Mouse (Mus musculus) inflammation-experienced regulatory T-cells (primary cell): ENCODE results near the gene Ubfd1. TPM values are rescaled to one million over a fixed set of nuclear protein-coding genes. Genes with fewer than 3 reads are reported as not detected.

Experiments used
- polyA plus RNA-seq, 2 experiments: library from polyadenylated mRNA; unstranded; fragments of 100-300 nt; shearing (Covaris generic); gene quantifications; one replicate each; pipeline ENCODE4 v1.2.1; 2017

Ubfd1 gene
- 10 to 100 TPM; 42.5 to 54.1 TPM for polyA plus RNA-seq

GRCm38 (mm10) chr7:122066945-122067516 lies at the start of gene Ubfd1, which contains the start of gene Ears2:
Gene Ubfd1 (plus strand): TSS chr7:122067175.
Gene Ears2 (minus strand): TSS chr7:122067263.

GRCm38 (mm10) chr7:122020667-122021354 lies 46.2 kb upstream of the Ubfd1 start, which contains the start of gene Gga2:
Gene Gga2 (minus strand): TSS chr7:122021222.

GRCm38 (mm10) chr7:122101747-122102244 lies 34.8 kb downstream of the Ubfd1 start, which contains the start of gene Ndufab1:
Gene Ndufab1 (minus strand): TSS chr7:122101886.

Other genes starting within 250 kb of the Ubfd1 start
- gene Scnn1b, start 202.1 kb upstream of the Ubfd1 start, polyA plus RNA-seq = under 1 TPM; 0.22 to 0.25 TPM
- 10 to 100 TPM; 13.8 to 17.7 TPM for gene Cog7, start 85.5 kb upstream of the Ubfd1 start, polyA plus RNA-seq
- 10 to 100 TPM in 1 of 2 experiments, 1 to 10 TPM in 1; 7.8 to 14.7 TPM for gene Gga2, start 46.0 kb upstream of the Ubfd1 start, polyA plus RNA-seq
- gene Ears2, start 88 bp downstream of the Ubfd1 start, polyA plus RNA-seq = 10 to 100 TPM; 19.5 to 24.5 TPM
- 100 to 1,000 TPM; 211 to 215 TPM for gene Ndufab1, start 34.7 kb downstream of the Ubfd1 start, polyA plus RNA-seq
- gene Palb2, start 65.8 kb downstream of the Ubfd1 start, polyA plus RNA-seq = 10 to 100 TPM in 1 of 2 experiments, 1 to 10 TPM in 1; 5.3 to 12.1 TPM
- gene Dctn5, start 65.9 kb downstream of the Ubfd1 start, polyA plus RNA-seq = 100 to 1,000 TPM; 119 to 142 TPM
- gene Plk1, start 92.3 kb downstream of the Ubfd1 start, polyA plus RNA-seq = 1 to 10 TPM in 1 of 2 experiments, not detected in 1; 3.1 TPM
- under 1 TPM; 0.07 to 0.18 TPM for gene Ern2, start 119.0 kb downstream of the Ubfd1 start, polyA plus RNA-seq
- gene Chp2, start 152.3 kb downstream of the Ubfd1 start, polyA plus RNA-seq = not detected
- gene Prkcb, start 221.6 kb downstream of the Ubfd1 start, polyA plus RNA-seq = 100 to 1,000 TPM; 111 to 118 TPM